Mouse (Mus musculus): ENCODE data around the gene Tbl3.

The Tbl3 gene

GRCm38 (mm10) chr17:24706982-24707800 lies at the start of gene Tbl3:
TSS of gene Tbl3 (minus strand) at chr17:24707660.
- peak; percentile 79 to 91 for DNase-seq

- DNase-seq = no peak
These were observed 45.2 kb upstream of the Tbl3 start, which contains the start of gene Hs3st6 for GRCm38 (mm10) chr17:24752415-24753394. TSS of gene Hs3st6 (plus strand) at chr17:24752988.

GRCm38 (mm10) chr17:24751528-24751927 lies 44.1 kb upstream of the Tbl3 start:
- DNase-seq = no peak

- DNase-seq = no peak
These were observed 39.5 kb upstream of the Tbl3 start for GRCm38 (mm10) chr17:24746986-24747385.

GRCm38 (mm10) chr17:24745526-24746497 lies 38.4 kb upstream of the Tbl3 start:
- peak; percentile 57 to 78 for DNase-seq

- DNase-seq = no peak
These were observed 36.9 kb upstream of the Tbl3 start for GRCm38 (mm10) chr17:24744381-24744780.

- no peak for DNase-seq
These were observed 36.4 kb upstream of the Tbl3 start for GRCm38 (mm10) chr17:24743896-24744295.

- no peak for DNase-seq
These were observed 34.8 kb upstream of the Tbl3 start for GRCm38 (mm10) chr17:24742307-24742706.

GRCm38 (mm10) chr17:24739926-24740325 lies 32.5 kb upstream of the Tbl3 start:
- no peak for DNase-seq

GRCm38 (mm10) chr17:24738238-24738637 lies 30.8 kb upstream of the Tbl3 start:
- no peak for DNase-seq

GRCm38 (mm10) chr17:24737135-24737810 lies 29.8 kb upstream of the Tbl3 start:
- DNase-seq = no peak

- peak; percentile 90 to 93 for DNase-seq
These were observed 29.0 kb upstream of the Tbl3 start, which contains the start of gene Msrb1 for GRCm38 (mm10) chr17:24736330-24737051. TSS of gene Msrb1 (plus strand) at chr17:24736642.

- DNase-seq = no peak
These were observed 28.0 kb upstream of the Tbl3 start for GRCm38 (mm10) chr17:24735446-24735845.

- no peak for DNase-seq
These were observed 27.1 kb upstream of the Tbl3 start for GRCm38 (mm10) chr17:24734513-24734912.

GRCm38 (mm10) chr17:24733434-24734050 lies 26.1 kb upstream of the Tbl3 start:
- no peak for DNase-seq

- DNase-seq = no peak
These were observed 24.9 kb upstream of the Tbl3 start for GRCm38 (mm10) chr17:24732233-24732935.

GRCm38 (mm10) chr17:24730787-24731186 lies 23.3 kb upstream of the Tbl3 start:
- DNase-seq = no peak

- no peak for DNase-seq
These were observed 21.6 kb upstream of the Tbl3 start for GRCm38 (mm10) chr17:24729067-24729466.

- DNase-seq = no peak
These were observed 20.7 kb upstream of the Tbl3 start for GRCm38 (mm10) chr17:24728184-24728583.

GRCm38 (mm10) chr17:24727618-24728017 lies 20.2 kb upstream of the Tbl3 start, which contains the start of gene Rpl3l:
TSS of gene Rpl3l (plus strand) at chr17:24727820.
- no peak for DNase-seq
